Mouse (Mus musculus): ENCODE data around the gene Tecpr1. TPM values are rescaled to one million over a fixed set of nuclear protein-coding genes. Genes with fewer than 3 reads are reported as not detected.

Gene Tecpr1
- 100 to 1,000 TPM; 147 to 229 TPM for polyA plus RNA-seq (2017; shearing (Covaris generic))

DNA sequence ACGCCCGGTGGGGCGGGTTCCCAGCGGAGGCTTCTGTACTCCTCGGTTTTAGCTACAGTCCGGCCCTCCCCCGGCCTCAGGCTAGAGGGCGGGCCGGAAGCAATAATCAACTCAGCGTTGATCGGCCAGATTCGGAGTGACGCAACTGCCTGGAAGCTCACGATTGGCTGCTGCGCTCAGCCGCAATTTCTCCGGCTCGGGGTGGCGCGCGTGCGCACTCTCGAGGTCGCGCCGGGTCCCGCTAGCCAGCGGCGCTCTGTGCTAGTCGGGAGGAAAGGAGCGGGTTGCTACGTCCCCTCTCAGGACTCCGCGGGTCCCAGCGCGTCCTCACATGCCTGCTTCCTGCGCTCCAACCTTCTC lies at the start of gene Tecpr1:
Gene Tecpr1 (minus strand): TSS at position 113 of the 360 bp plus-strand sequence.

DNA sequence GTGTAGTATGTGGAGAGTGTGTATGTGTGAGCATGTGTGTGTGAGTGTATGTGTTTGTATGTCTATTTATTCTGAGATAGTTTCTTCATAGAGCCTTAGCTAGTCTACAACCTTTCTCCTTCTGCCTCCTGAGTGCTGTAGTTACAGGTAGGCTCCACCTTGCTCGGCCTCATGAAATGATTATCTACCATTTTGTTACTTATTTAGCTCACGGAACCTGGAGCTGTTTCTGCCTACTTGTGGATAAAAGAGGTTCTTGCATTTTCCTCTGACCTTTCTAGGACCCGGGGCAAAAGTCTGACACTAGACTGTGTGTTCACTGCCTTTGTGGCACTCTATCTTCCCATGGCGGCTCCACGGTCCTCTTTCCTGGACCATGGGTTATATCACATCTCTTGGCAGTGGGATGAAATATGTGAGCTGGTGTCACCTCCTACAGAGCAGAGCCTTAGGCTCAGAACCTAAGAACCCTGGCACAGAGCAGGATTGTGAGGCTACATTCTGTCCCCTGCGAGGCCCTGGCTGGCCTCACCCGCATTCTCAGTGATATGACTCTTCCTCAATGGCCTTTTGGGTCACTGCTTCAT lies 20.6 kb upstream of the Tecpr1 start, which contains the start of gene Bri3:
Gene Bri3 (plus strand): TSS at position 537 of the 587 bp plus-strand sequence.

DNA sequence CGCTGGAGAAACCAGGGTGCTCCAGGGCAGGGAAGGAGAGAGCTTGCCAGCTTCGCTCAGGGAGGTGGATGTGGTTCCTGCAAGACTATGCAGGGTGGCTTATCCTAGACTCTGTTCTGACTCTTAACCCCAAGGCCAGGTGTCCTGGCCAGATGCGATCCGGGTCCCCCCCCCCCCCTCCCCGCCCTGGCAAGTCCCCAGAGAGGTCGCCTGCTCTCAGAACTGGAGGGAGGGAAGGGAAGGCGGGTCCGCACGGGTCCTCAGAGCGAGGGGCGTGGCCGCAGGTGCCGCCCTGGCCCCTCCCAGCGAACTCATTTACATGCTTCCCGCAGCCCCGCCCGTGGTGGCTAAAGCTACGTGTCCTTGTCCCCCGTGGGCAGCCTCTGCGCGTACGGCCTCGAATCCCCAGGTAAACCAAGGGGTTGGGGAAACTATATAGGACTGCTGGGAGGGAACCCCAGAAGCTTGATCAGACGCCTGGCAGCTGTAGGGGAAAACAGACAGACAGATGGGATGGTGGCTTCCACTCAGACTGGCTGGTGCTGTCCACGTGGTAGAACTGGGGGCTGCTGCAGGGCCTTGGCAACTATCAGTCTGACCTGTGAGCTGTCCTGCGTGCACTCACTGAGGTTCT lies 33.3 kb downstream of the Tecpr1 start, which contains the start of gene Bhlha15:
Gene Bhlha15 (plus strand): TSS at position 337 of the 634 bp plus-strand sequence.

Other genes with a start within 250 kb of the Tecpr1 start
- 10 to 100 TPM; 62.8 to 71.5 TPM for gene Ccz1, start 208.7 kb downstream of the Tecpr1 start, polyA plus RNA-seq (2017; shearing (Covaris generic))
- gene Ocm, start 196.9 kb downstream of the Tecpr1 start, polyA plus RNA-seq (2017; shearing (Covaris generic)), result not detected
- 10 to 100 TPM; 14.7 to 15.2 TPM for gene Lmtk2, start 123.2 kb downstream of the Tecpr1 start, polyA plus RNA-seq (2017; shearing (Covaris generic))
- 1 to 10 TPM in 1 of 2 experiments, not detected in 1; 4.2 TPM for gene Bhlha15, start 33.3 kb downstream of the Tecpr1 start, polyA plus RNA-seq (2017; shearing (Covaris generic))
- gene Bri3, start 20.8 kb upstream of the Tecpr1 start, polyA plus RNA-seq (2017; shearing (Covaris generic)), result 1 to 10 TPM; 5.5 to 6.3 TPM
- under 1 TPM; 0.68 to 0.82 TPM for gene Baiap2l1, start 134.5 kb upstream of the Tecpr1 start, polyA plus RNA-seq (2017; shearing (Covaris generic))